Mouse (Mus musculus): ENCODE measurements at regions not wholly inside any gene's neighbourhood (a gene's known extent, or its start where the extent isn't known, plus 50 kb on each side); places are given as distances from the start of the nearest gene placed in this dataset.
"Not testable (repeated sequence)": the region's sequence is repeated elsewhere in the genome, so short reads cannot be mapped to it uniquely, and the experiment has no call there.

DNA sequence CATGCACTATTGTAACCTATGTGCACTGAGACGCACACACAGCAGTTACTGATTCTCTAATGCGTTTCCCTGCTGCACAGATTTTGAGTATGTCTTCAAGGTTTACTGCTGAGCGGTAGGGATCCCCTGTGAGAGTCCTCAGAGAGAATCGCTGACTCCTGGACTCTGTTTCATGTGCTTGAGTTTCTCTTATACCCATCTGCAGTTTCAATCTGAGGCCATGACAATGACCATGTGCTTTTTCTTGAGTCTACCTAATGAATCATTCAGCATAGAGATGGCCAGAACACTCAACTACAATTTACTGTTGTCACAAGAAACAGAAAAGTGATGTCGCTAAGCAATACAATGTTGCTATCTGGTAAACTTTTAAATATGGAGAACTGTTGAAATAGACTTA lies 110.8 kb upstream of the Gm5148 start:
- DNase-seq (ENCODE audit: low spot score in 2 of 2): no peak

- DNase-seq (ENCODE audit: low spot score in 2 of 2): no peak
Measured at GRCm38 (mm10) chr3:37834626-37835025, 110.3 kb upstream of the Gm5148 start.

DNA sequence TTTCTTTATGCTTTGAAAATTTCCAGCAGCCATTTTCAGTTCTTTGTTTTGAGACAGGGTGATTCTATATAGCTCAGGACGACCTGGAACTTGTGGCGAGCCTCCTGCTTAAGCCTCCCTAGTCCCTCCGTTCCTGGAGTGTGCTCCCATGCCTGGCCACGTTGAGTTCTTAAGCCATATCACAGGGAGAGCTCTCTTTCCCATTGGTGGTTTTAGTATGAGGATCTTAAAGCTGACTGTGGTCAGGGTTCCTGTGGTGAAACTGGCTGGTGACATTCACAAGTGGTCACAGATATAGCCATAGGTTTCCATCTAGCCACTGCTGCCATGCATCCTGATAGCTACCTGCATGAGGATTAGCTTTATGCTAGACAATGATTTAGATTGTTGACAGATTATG lies 109.1 kb upstream of the Gm5148 start:
- DNase-seq (ENCODE audit: low spot score in 2 of 2): no peak

DNA sequence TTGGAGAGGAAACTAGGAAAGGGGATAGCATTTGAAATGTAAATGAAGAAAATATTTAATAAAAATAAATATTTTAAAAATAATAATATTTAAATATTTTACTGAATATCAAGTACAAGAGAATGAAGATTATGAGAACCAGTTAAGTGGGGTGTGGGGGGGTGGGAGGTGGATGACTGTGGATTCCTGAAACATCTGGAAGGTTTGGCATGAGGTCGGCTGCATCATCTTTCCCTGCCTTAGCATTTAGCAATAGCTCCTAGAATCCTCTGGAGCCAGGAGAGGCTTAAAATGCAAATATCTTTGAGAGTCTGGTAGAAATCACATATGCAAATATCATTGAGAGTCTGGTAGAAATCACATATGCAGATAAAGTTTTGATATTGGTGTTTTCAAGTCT lies 103.3 kb upstream of the Gm5148 start:
- DNase-seq (ENCODE audit: low spot score in 2 of 2): no peak

DNA sequence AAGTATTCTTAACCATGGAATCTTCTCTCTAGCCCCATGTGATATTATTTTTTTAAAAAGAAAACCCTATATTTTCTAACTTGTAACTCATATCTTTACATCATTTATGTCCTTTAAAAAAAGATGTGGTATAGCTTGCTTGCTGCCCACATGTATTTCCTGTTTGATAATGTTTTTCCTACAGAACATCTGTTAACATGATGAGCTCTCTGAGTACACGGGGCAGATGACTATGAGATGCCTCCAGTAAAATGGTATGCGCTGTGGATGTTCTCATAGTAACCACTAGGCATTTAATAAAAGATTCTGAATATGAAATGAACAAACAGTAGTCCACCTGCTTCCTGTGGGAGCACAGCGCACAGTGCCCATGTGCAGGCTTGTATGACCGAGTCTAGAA lies 101.3 kb upstream of the Gm5148 start:
- DNase-seq (ENCODE audit: low spot score in 2 of 2): no peak

DNA sequence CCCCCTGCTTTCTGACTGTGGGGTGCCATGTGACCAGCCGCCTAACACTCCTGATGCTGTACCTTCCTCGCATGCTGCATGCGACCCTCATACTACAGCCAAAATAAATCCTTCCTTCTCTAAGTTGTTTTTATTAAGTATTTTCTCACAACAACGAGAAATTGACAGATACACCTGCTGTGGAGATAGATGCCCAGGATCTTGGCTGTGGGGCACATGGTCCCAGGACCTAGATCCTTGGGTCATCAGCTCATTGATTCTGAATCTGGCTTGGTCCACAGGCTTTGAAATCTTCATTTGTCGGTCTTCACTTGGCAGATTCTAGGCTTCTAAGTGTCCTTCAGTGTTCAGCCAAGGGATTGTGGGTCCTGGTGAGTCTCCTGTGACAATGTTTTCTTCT lies 100.4 kb upstream of the Gm5148 start:
- DNase-seq (ENCODE audit: low spot score in 2 of 2): no peak

DNA sequence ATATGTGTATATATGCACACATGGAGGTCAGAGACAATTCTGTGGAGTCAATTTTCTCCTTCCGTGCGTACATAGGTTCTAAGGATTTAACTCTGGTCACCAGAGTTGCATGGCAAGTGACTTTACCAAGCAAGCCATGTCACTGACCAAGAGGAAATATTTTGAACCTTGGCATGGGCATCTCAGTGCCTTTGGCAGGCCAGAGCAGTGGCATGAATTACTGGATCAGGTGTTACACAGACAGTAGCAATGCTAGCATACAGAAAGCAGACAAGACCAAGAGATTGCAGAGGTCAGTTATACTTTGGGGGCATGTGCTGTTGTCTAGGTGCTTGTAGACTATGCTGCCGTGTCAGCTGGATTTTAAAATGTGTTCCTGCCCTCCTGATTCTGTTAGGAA lies 95.2 kb upstream of the Gm5148 start:
- no peak for DNase-seq (ENCODE audit: low spot score in 2 of 2)

DNA sequence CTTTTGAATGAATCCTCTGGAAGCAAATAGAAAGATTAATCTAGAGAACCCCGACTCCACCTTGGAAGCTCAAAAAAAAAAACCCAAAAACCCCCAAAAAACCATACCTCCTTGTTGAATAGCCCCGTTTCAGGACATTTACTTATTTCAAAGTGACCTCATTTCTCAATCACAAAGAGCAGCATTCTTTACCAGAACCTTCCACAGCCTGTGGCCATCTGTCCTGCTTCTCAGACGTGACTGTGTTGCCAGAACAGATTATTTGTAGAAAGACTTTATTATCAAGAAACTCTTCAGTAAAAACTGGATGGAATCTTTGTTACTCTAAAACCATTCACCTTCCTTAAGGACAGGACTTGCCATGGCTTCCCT lies 93.1 kb upstream of the Gm5148 start:
- DNase-seq (ENCODE audit: low spot score in 2 of 2): no peak

- no peak for DNase-seq (ENCODE audit: low spot score in 2 of 2)
Measured at GRCm38 (mm10) chr3:37816781-37817433, 92.6 kb upstream of the Gm5148 start.

DNA sequence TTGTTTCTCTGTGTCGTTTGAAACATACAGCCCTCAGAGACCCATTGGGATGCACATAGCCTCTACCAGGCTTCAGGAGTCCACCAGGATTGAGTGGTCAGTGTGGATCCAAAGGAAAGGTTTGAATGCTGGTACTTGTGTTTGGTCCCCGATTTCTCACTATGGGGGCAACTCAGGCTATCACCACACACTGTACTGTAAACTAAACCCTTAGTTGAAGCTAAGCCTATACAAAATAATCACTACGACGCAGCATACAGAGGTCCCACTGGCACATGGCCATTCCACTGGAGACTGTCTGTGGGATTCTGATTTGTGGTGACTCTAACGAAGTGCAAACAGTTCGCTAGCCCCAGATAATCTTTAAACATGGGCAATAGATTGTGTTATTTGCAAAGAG lies 91.5 kb upstream of the Gm5148 start:
- DNase-seq (ENCODE audit: low spot score in 2 of 2): no peak

DNA sequence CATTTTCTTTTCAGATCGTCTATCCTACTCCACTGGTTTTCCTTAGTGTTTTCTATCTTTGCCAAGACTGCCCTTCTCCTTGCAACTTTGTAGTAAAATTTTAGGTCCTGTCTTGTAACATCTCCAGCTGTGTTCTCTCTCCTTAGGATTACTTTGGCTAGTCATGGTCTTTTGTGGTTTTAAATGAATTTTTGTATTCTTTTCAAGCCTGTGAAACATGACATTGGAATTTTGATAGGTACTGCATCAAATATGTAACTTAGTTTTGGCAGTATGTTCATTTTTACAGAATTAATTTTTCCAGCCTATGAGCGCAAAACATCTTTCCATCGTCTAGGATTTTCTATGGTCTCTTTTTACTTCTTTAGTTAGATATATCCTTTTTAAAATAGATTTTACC lies 88.6 kb upstream of the Gm5148 start:
- DNase-seq (ENCODE audit: low spot score in 2 of 2): no peak

GRCm38 (mm10) chr3:37811429-37811828 lies 87.1 kb upstream of the Gm5148 start:
- no peak for DNase-seq (ENCODE audit: low spot score in 2 of 2)

DNA sequence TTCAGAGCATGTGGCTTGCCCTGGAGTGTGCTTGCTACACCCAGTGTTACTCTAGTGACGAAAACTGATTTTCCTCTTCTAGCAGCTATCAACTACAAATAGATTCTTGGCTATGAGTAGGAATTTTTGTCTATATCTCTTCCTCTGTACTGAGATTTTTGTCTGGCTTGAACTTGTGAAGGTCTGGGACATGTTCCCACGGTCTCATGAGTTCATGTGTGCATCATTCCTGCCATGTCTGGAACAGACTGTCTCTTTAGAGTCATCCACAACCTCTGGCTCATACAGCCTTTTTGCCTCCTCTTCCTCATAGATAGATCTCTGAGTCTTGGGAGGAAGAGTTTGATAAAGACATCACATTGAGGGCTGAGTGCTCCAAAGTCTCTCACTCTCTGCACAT lies 86.5 kb upstream of the Gm5148 start:
- no peak for DNase-seq (ENCODE audit: low spot score in 2 of 2)

GRCm38 (mm10) chr3:37805805-37806148 lies 81.5 kb upstream of the Gm5148 start:
- no peak for DNase-seq (ENCODE audit: low spot score in 2 of 2)

GRCm38 (mm10) chr3:37804941-37805804 lies 80.9 kb upstream of the Gm5148 start:
- DNase-seq (ENCODE audit: low spot score in 2 of 2): no peak

DNA sequence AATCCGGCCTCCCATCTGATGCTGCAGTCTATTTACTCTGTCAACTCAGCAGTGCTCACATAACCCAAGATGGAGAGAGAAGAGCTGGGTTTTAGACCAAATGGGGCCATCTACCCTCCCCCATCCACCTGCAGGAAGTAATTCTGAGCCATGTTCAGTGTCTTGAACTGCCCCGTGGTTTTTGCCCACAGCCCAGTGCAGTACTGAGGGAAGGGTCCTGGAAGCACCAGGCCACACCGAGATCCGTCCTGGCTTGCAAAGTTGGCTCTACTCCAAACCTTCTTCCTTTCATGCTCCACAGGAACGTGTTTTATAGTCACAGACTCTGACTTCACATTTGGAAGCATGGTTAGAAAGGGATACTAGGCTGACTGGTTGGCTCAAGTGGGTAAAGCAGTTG lies 80.0 kb upstream of the Gm5148 start:
- peak in 1 of 2 experiments; percentile 20 for DNase-seq (ENCODE audit: low spot score in 2 of 2)

DNA sequence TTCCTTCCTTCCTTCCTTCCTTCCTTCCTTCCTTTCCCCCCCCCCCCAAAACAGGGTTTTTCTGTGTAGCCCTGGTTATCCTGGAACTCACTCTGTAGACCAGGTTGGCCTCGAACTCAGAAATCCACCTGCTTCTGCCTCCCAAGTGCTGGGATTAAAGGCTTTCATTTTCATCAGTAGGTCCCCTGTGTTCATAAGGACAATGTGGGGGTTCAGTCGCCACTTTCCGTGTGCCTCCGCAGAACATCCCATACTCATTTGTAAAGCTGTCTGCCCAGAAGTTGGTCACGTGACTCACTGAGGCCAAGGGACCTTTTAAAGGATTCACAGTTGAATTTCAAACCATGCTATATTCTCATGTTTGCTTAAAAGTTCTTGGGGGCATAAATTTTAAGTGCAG lies 79.5 kb upstream of the Gm5148 start:
- not testable (repeated sequence) for DNase-seq (ENCODE audit: low spot score in 2 of 2)

- no peak for DNase-seq (ENCODE audit: low spot score in 2 of 2)
Measured at GRCm38 (mm10) chr3:37801551-37801950, 77.3 kb upstream of the Gm5148 start.

- no peak for DNase-seq (ENCODE audit: low spot score in 2 of 2)
Measured at GRCm38 (mm10) chr3:37799809-37800208, 75.5 kb upstream of the Gm5148 start.

DNA sequence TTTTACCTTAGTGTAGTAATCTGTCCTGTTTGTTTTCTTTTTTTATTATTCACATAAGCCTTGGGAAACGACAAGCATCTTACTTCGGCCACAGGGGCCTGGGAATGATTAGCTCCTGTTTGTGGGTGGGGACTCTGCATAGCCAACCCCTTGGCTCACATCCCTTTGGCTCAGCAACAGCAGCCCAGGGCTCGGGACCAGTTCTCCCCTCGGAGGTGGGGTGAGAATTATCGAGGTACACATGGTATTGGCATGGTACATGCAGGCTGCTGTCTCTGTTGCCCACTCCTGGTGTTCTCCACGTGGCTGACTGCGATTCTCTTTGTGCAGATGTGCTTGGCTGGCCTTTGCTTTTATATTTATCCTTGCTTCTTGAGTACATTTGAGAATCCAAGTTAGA lies 65.4 kb upstream of the Gm5148 start:
- no peak for DNase-seq (ENCODE audit: low spot score in 2 of 2)

GRCm38 (mm10) chr3:37789143-37789697 lies 64.9 kb upstream of the Gm5148 start:
- no peak for DNase-seq (ENCODE audit: low spot score in 2 of 2)

- DNase-seq (ENCODE audit: low spot score in 2 of 2): no peak
Measured at GRCm38 (mm10) chr3:37788366-37788765, 64.1 kb upstream of the Gm5148 start.

DNA sequence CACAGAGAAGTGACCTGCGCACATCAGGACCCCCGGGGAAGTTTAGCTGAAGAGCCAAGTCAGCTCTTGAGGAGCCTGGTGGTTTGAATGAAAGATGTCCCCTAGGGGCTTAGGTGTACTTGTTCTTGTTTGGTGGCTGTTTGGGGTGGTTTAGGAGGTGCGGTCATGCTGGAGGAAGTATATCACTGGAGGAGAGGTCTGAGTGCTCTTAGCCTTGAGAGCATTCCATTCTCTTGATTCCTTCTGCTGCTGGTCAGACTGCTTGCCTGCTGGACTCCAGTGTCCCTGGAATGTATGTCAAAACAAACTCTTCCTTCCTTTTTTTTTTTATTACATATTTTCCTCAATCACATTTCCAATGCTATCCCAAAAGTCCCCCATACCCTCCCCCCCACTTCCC lies 62.5 kb upstream of the Gm5148 start:
- no peak for DNase-seq (ENCODE audit: low spot score in 2 of 2)
